Mouse (Mus musculus) forebrain, embryonic 10.5 days (tissue): Measurements from ENCODE around the gene Dhx32. TPM values are rescaled to one million over a fixed set of nuclear protein-coding genes. Genes with fewer than 3 reads are reported as not detected.

Experiments used
- DNase-seq: peaks from one replicate; pipeline ENCODE4 v3.0.0-alpha.2; 2017; ENCODE audit warnings: low spot score; ENCODE audit errors: extremely low spot score
- H3K27ac ChIP-seq: fragments of 300-500 bp; sonication (generic); 2 replicates; pipeline ENCODE4 v1.5.1; 2016; ENCODE audit warnings: mild to moderate bottlenecking
- H3K27me3 ChIP-seq: fragments of 300-500 bp; sonication (generic); 2 replicates; pipeline ENCODE4 v1.6.1; 2016; ENCODE audit warnings: mild to moderate bottlenecking; ENCODE audit not compliant: poor library complexity, severe bottlenecking
- H3K36me3 ChIP-seq: fragments of 300-500 bp; sonication (generic); replicated peaks from 2 replicates; pipeline ENCODE4 v1.6.1; 2016; ENCODE audit warnings: mild to moderate bottlenecking, moderate library complexity
- H3K4me1 ChIP-seq: fragments of 300-500 bp; sonication (generic); 2 replicates; pipeline ENCODE4 v1.6.1; 2016
- H3K4me3 ChIP-seq: fragments of 300-500 bp; sonication (generic); 2 replicates; pipeline ENCODE4 v1.5.1; 2016; ENCODE audit warnings: mild to moderate bottlenecking, moderate library complexity
- H3K9me3 ChIP-seq: fragments of 300-500 bp; sonication (generic); 2 replicates; pipeline ENCODE4 v1.6.1; 2016; ENCODE audit warnings: mild to moderate bottlenecking, moderate library complexity
- WGBS: fragments of 180-500 bp; shearing (Covaris S2); methylation state at CpG from one replicate; pipeline ENCODE4 v1.1.7; 2016; 5-methylcytosine and 5-hydroxymethylcytosine counted together
- polyA plus RNA-seq: library from polyadenylated mRNA; unstranded; fragments of >200 nt; fragmentation: Nextera tagmentation; extraction: Ambion mirVana; gene quantifications from 2 replicates; pipeline ENCODE4 v1.2.1, GENCODE M21; 2016

Dhx32 gene
- polyA plus RNA-seq, 1 experiment from 2014 or later, result 79.9 TPM

DNA sequence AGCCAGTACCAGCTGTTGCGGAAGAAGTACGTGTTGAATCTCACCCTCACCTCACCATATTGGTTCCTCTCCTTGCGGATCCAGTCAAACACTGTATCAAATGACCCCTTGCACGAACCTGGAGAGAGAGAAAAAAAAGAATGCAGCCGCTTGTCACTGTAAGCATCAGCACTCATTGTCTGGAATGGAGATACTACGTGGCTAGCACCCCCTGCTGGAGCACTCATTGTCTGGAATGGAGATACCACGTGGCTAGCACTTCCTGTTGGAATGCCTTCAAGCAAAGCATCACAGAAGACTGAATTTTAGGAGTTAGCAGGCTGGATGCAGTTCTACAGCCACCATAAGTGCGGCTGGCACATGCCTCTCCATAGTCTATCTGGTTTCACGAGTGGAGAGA is 106.5 kb downstream of the Dhx32 start:
- H3K4me3 ChIP-seq, result no peak overlapping the region
- no peaks in the 10 kb centered on the region for H3K27me3 ChIP-seq
- H3K36me3 ChIP-seq, result peaks cover 51% of the 10 kb centered on the region
- no peak for DNase-seq
- H3K9me3 ChIP-seq, result no peaks in the 10 kb centered on the region
- H3K27ac ChIP-seq, result no peak overlapping the region; the same call in 1 of the 2 replicates
- peaks cover 6% of the 10 kb centered on the region for H3K4me1 ChIP-seq
- WGBS, result 75% methylated on average over 9 of the region's 9 CpGs

Other genes starting within 250 kb of the Dhx32 start
- not detected in 2 replicates for gene Tex36, start 180.6 kb downstream of the Dhx32 start, polyA plus RNA-seq
- gene Edrf1, start 145.2 kb downstream of the Dhx32 start, polyA plus RNA-seq, result 26.9 and 27.8 TPM in 2 replicates
- not detected in 2 replicates for gene Mmp21, start 102.7 kb downstream of the Dhx32 start, polyA plus RNA-seq
- gene Bccip, start 73.4 kb downstream of the Dhx32 start, polyA plus RNA-seq, result 215 and 222 TPM in 2 replicates
- gene Uros, start 72.7 kb downstream of the Dhx32 start, polyA plus RNA-seq, result 35.1 and 41.9 TPM in 2 replicates
- gene Fank1, start 5.9 kb downstream of the Dhx32 start, polyA plus RNA-seq, result 0.57 and 1.0 TPM in 2 replicates